Mouse (Mus musculus): ENCODE measurements around the gene Mcm2. TPM values are rescaled to one million over a fixed set of nuclear protein-coding genes. Genes with fewer than 3 reads are reported as not detected.
A peak's percentile ranks its signal among the peaks of the same experiment; 100 is the strongest.

The Mcm2 gene
- polyA plus RNA-seq, 1 experiment from 2014 or later, result 59.3 TPM

- Histone ChIP-seq H3K27ac (peak overlapping the region; percentile 93), H3K4me2 (ENCODE audit: low read length) (peak overlapping the region; percentile 69), H3K27me3 (ENCODE audit: insufficient read depth, low read length) (no peaks in the 10 kb centered on the region), H3K4me3 (replicated peaks; ENCODE audit: low read depth, low read length) (peak overlapping the region; percentile 67), H3K9me3 (replicated peaks; ENCODE audit: low read length) (no peaks in the 10 kb centered on the region), H3K36me3 (ENCODE audit: insufficient read depth, low read length) (peaks cover 29% of the 10 kb centered on the region), H3K9ac (ENCODE audit: low read depth, low read length) (peak overlapping the region; percentile 71), H3K4me1 (replicated peaks; ENCODE audit: insufficient read depth, low read length) (peaks cover 8% of the 10 kb centered on the region)
- TF ChIP-seq CTCF (IDR thresholded peaks at IDR 0.05; ENCODE audit: low read depth), result no peak
- ATAC-seq (replicated peaks; ENCODE audit: low FRiP score, low read depth) (no peak), DNase-seq (ENCODE audit: low spot score) (no peak)
- under 1% methylated on average over 22 of the region's 22 CpGs for WGBS
Measured at GRCm38 (mm10) chr6:88841514-88841780, 57.1 kb downstream of the Mcm2 start.

GRCm38 (mm10) chr6:88840791-88841513 is 57.6 kb downstream of the Mcm2 start:
- Histone ChIP-seq H3K4me3 (replicated peaks; ENCODE audit: low read depth, low read length) (peak overlapping the region; percentile 67), H3K4me2 (ENCODE audit: low read length) (peak overlapping the region; percentile 69), H3K9ac (ENCODE audit: low read depth, low read length) (peak overlapping the region; percentile 71), H3K4me1 (replicated peaks; ENCODE audit: insufficient read depth, low read length) (peaks cover 8% of the 10 kb centered on the region), H3K9me3 (replicated peaks; ENCODE audit: low read length) (no peaks in the 10 kb centered on the region), H3K27ac (peak overlapping the region; percentile 93), H3K36me3 (ENCODE audit: insufficient read depth, low read length) (peaks cover 33% of the 10 kb centered on the region), H3K27me3 (ENCODE audit: insufficient read depth, low read length) (no peaks in the 10 kb centered on the region)
- 50% methylated on average over 9 of the region's 9 CpGs for WGBS
- ATAC-seq (replicated peaks; ENCODE audit: low FRiP score, low read depth), result no peak
- no peak for TF ChIP-seq CTCF (IDR thresholded peaks at IDR 0.05; ENCODE audit: low read depth)
- peak; percentile 40 for DNase-seq (ENCODE audit: low spot score)

GRCm38 (mm10) chr6:88840211-88840610 is 58.4 kb downstream of the Mcm2 start:
- Histone ChIP-seq H3K4me1 (replicated peaks; ENCODE audit: insufficient read depth, low read length) (peaks cover 8% of the 10 kb centered on the region), H3K4me2 (ENCODE audit: low read length) (0 out of 2 replicates have a peak overlapping the region, but pooled peaks have one; percentile 69), H3K9me3 (replicated peaks; ENCODE audit: low read length) (no peaks in the 10 kb centered on the region), H3K9ac (ENCODE audit: low read depth, low read length) (0 out of 2 replicates have a peak overlapping the region, but pooled peaks have one; percentile 13), H3K27me3 (ENCODE audit: insufficient read depth, low read length) (no peaks in the 10 kb centered on the region), H3K4me3 (replicated peaks; ENCODE audit: low read depth, low read length) (no peak overlapping the region), H3K36me3 (ENCODE audit: insufficient read depth, low read length) (peaks cover 39% of the 10 kb centered on the region), H3K27ac (no peak overlapping the region)
- no peak for TF ChIP-seq CTCF (IDR thresholded peaks at IDR 0.05; ENCODE audit: low read depth)
- no peak for DNase-seq (ENCODE audit: low spot score)
- no peak for ATAC-seq (replicated peaks; ENCODE audit: low FRiP score, low read depth)
- WGBS, result 78% methylated on average over 3 of the region's 3 CpGs

GRCm38 (mm10) chr6:88839135-88839970 is 59.2 kb downstream of the Mcm2 start:
- TF ChIP-seq CTCF (IDR thresholded peaks at IDR 0.05; ENCODE audit: low read depth), result no peak
- no peaks in the 10 kb centered on the region for H3K9me3 ChIP-seq (replicated peaks; ENCODE audit: low read length)
- no peak overlapping the region for H3K4me2 ChIP-seq (ENCODE audit: low read length)
- DNase-seq (ENCODE audit: low spot score), result no peak
- peaks cover 39% of the 10 kb centered on the region for H3K36me3 ChIP-seq (ENCODE audit: insufficient read depth, low read length)
- no peak overlapping the region for H3K27ac ChIP-seq
- H3K4me3 ChIP-seq (replicated peaks; ENCODE audit: low read depth, low read length), result no peak overlapping the region
- ATAC-seq (replicated peaks; ENCODE audit: low FRiP score, low read depth), result no peak
- H3K9ac ChIP-seq (ENCODE audit: low read depth, low read length), result no peak overlapping the region
- WGBS, result 88% methylated on average over 26 of the region's 26 CpGs
- peaks cover 8% of the 10 kb centered on the region for H3K4me1 ChIP-seq (replicated peaks; ENCODE audit: insufficient read depth, low read length)
- no peaks in the 10 kb centered on the region for H3K27me3 ChIP-seq (ENCODE audit: insufficient read depth, low read length)

- Histone ChIP-seq H3K9ac (ENCODE audit: low read depth, low read length) (no peak overlapping the region), H3K4me3 (replicated peaks; ENCODE audit: low read depth, low read length) (no peak overlapping the region), H3K4me2 (ENCODE audit: low read length) (no peak overlapping the region), H3K9me3 (replicated peaks; ENCODE audit: low read length) (no peaks in the 10 kb centered on the region), H3K4me1 (replicated peaks; ENCODE audit: insufficient read depth, low read length) (peaks cover 8% of the 10 kb centered on the region), H3K27ac (no peak overlapping the region), H3K36me3 (ENCODE audit: insufficient read depth, low read length) (peaks cover 39% of the 10 kb centered on the region), H3K27me3 (ENCODE audit: insufficient read depth, low read length) (no peaks in the 10 kb centered on the region)
- DNase-seq (ENCODE audit: low spot score) (no peak), ATAC-seq (replicated peaks; ENCODE audit: low FRiP score, low read depth) (no peak)
- no peak for TF ChIP-seq CTCF (IDR thresholded peaks at IDR 0.05; ENCODE audit: low read depth)
- 92% methylated on average over 10 of the region's 10 CpGs for WGBS
Measured at GRCm38 (mm10) chr6:88838613-88839012, 60.0 kb downstream of the Mcm2 start.

- H3K9ac ChIP-seq (ENCODE audit: low read depth, low read length), result no peak overlapping the region
- DNase-seq (ENCODE audit: low spot score) (no peak), ATAC-seq (replicated peaks; ENCODE audit: low FRiP score, low read depth) (no peak)
- peaks cover 8% of the 10 kb centered on the region for H3K4me1 ChIP-seq (replicated peaks; ENCODE audit: insufficient read depth, low read length)
- 91% methylated on average over 12 of the region's 12 CpGs for WGBS
- no peak overlapping the region for H3K4me3 ChIP-seq (replicated peaks; ENCODE audit: low read depth, low read length)
- no peak for TF ChIP-seq CTCF (IDR thresholded peaks at IDR 0.05; ENCODE audit: low read depth)
- H3K36me3 ChIP-seq (ENCODE audit: insufficient read depth, low read length), result peaks cover 39% of the 10 kb centered on the region
- no peak overlapping the region for H3K4me2 ChIP-seq (ENCODE audit: low read length)
- no peak overlapping the region for H3K27ac ChIP-seq
- H3K9me3 ChIP-seq (replicated peaks; ENCODE audit: low read length), result no peaks in the 10 kb centered on the region
- no peaks in the 10 kb centered on the region for H3K27me3 ChIP-seq (ENCODE audit: insufficient read depth, low read length)
Measured at GRCm38 (mm10) chr6:88837999-88838398, 60.6 kb downstream of the Mcm2 start.
